Mouse (Mus musculus) left cerebral cortex, postnatal 25 days (tissue): ENCODE data around the gene Mall. TPM values are rescaled to one million over a fixed set of nuclear protein-coding genes. Genes with fewer than 3 reads are reported as not detected.

ENCODE experiments used
- DNase-seq, 2 experiments: peaks; one replicate each; pipeline ENCODE4 v3.0.0; 2022; ENCODE audit warnings: low spot score in 2 of 2, mixed read lengths in 1 of 2
- intact Hi-C: fragments of 180-260 bp; cut with DNase I; formaldehyde crosslinking; loops from one replicate; pipeline ENCODE4 v1.15.1; 2025
- total RNA-seq, 2 experiments: library from RNA; stranded (reverse); gene quantifications; 2 replicates each; pipeline ENCODE4 v1.2.3; 2021

Mall gene
- total RNA-seq, result 1 to 10 TPM in 1 of 2 experiments, under 1 TPM in 1; 0.99 to 1.1 TPM

GRCm38 (mm10) chr2:127729671-127730070 is at the start of gene Mall:
Gene Mall (minus strand): TSS chr2:127729932.
- DNase-seq, result no peak
- intact Hi-C loops, result no loop called here

- intact Hi-C loops, result no loop called here
- no peak for DNase-seq
Measured at GRCm38 (mm10) chr2:127778451-127778850, 48.7 kb upstream of the Mall start.

- no peak for DNase-seq
- intact Hi-C loops, result no loop called here
Measured at GRCm38 (mm10) chr2:127775013-127775412, 45.3 kb upstream of the Mall start.

GRCm38 (mm10) chr2:127774578-127774941 is 44.8 kb upstream of the Mall start:
- intact Hi-C loops, result no loop called here
- no peak for DNase-seq

- intact Hi-C loops, result no loop called here
- DNase-seq, result peak in 1 of 2 experiments; percentile 37
Measured at GRCm38 (mm10) chr2:127773938-127774577, 44.3 kb upstream of the Mall start.

GRCm38 (mm10) chr2:127761587-127761986 is 31.9 kb upstream of the Mall start:
- intact Hi-C loops, result no loop called here

GRCm38 (mm10) chr2:127760429-127761000 is 30.8 kb upstream of the Mall start:
- DNase-seq, result no peak
- intact Hi-C loops, result no loop called here

More at GRCm38 (mm10) chr2:127761587-127761986, 31.9 kb upstream of the Mall start:
- DNase-seq, result no peak

- intact Hi-C loops, result no loop called here
- DNase-seq, result no peak
Measured at GRCm38 (mm10) chr2:127760014-127760413, 30.3 kb upstream of the Mall start.

GRCm38 (mm10) chr2:127759157-127759880 is 29.6 kb upstream of the Mall start:
- intact Hi-C loops, result no loop called here
- no peak for DNase-seq

- intact Hi-C loops, result no loop called here
- DNase-seq, result peak; percentile 54 to 56
Measured at GRCm38 (mm10) chr2:127757171-127757570, 27.4 kb upstream of the Mall start.

GRCm38 (mm10) chr2:127754113-127754512 is 24.4 kb upstream of the Mall start:
- intact Hi-C loops, result no loop called here
- DNase-seq, result no peak

GRCm38 (mm10) chr2:127751849-127752610 is 22.3 kb upstream of the Mall start:
- DNase-seq, result no peak
- intact Hi-C loops, result no loop called here

GRCm38 (mm10) chr2:127749376-127749775 is 19.6 kb upstream of the Mall start:
- intact Hi-C loops, result no loop called here
- DNase-seq, result no peak

- intact Hi-C loops, result no loop called here
- DNase-seq, result no peak
Measured at GRCm38 (mm10) chr2:127748316-127748715, 18.6 kb upstream of the Mall start.

- intact Hi-C loops, result no loop called here
- no peak for DNase-seq
Measured at GRCm38 (mm10) chr2:127742637-127743036, 12.9 kb upstream of the Mall start.

- intact Hi-C loops, result no loop called here
Measured at GRCm38 (mm10) chr2:127740756-127741519, 11.2 kb upstream of the Mall start.

GRCm38 (mm10) chr2:127737885-127738284 is 8.2 kb upstream of the Mall start:
- intact Hi-C loops, result no loop called here
- DNase-seq, result no peak

More at GRCm38 (mm10) chr2:127740756-127741519, 11.2 kb upstream of the Mall start:
- DNase-seq, result no peak

GRCm38 (mm10) chr2:127736631-127737209 is 7.0 kb upstream of the Mall start:
- intact Hi-C loops, result no loop called here
- no peak for DNase-seq

- no peak for DNase-seq
- intact Hi-C loops, result no loop called here
Measured at GRCm38 (mm10) chr2:127735512-127736145, 5.9 kb upstream of the Mall start.
